Mouse (Mus musculus) right cerebral cortex, postnatal 10 days (tissue): ENCODE measurements at regions not wholly inside any gene's neighbourhood (a gene's known extent, or its start where the extent isn't known, plus 50 kb on each side); places are given as distances from the start of the nearest gene placed in this dataset.

Experiments used
- DNase-seq, 2 experiments: peaks; one replicate each; pipeline ENCODE4 v3.0.0; 2021; ENCODE audit warnings: low spot score in 2 of 2

- no peak for DNase-seq
Observed at GRCm38 (mm10) chr14:118419442-118420193, 152.9 kb downstream of the Gm9376 start.

- DNase-seq = peak; percentile 66 to 69
Observed at GRCm38 (mm10) chr14:118422351-118423001, 155.7 kb downstream of the Gm9376 start.

- DNase-seq = no peak
Observed at GRCm38 (mm10) chr14:118423269-118423668, 156.5 kb downstream of the Gm9376 start.

GRCm38 (mm10) chr14:118426562-118426961, 159.8 kb downstream of the Gm9376 start:
- no peak for DNase-seq

- DNase-seq = no peak
Observed at GRCm38 (mm10) chr14:118430286-118430685, 163.5 kb downstream of the Gm9376 start.

GRCm38 (mm10) chr14:118430740-118431139, 164.0 kb downstream of the Gm9376 start:
- no peak for DNase-seq

- DNase-seq = no peak
Observed at GRCm38 (mm10) chr14:118431241-118431882, 164.6 kb downstream of the Gm9376 start.
